Mouse (Mus musculus) ES-E14 (cell line): ENCODE data around the gene Pdzd2. TPM values are rescaled to one million over a fixed set of nuclear protein-coding genes. Genes with fewer than 3 reads are reported as not detected.

Source experiments
- DNase-seq: peaks from one replicate; pipeline ENCODE4 v3.0.0-alpha.2; 2013; ENCODE audit warnings: low read depth, low spot score
- H3K27ac ChIP-seq: 2 replicates; pipeline ENCODE4 v1.5.1; 2012; ENCODE audit warnings: low read depth, mild to moderate bottlenecking, low read length, moderate library complexity, mixed read lengths; ENCODE audit not compliant: poor library complexity, insufficient read depth, severe bottlenecking
- H3K36me3 ChIP-seq: 2 replicates; pipeline ENCODE4 v1.6.1; 2012; ENCODE audit warnings: mild to moderate bottlenecking, low read length, moderate library complexity, mixed read lengths; ENCODE audit not compliant: control insufficient read depth, poor library complexity, insufficient read depth, severe bottlenecking
- H3K4me1 ChIP-seq, 2 experiments: fragments of 150-350 bp in 1 of 2; sonication (generic) in 1 of 2; 2 replicates each; pipeline ENCODE4 v1.6.1; 2012; ENCODE audit warnings: low read length in 2 of 2, mild to moderate bottlenecking in 1 of 2, mixed read lengths in 1 of 2; ENCODE audit not compliant: control insufficient read depth in 2 of 2, insufficient read depth in 2 of 2, poor library complexity in 1 of 2
- H3K4me3 ChIP-seq, 2 experiments: fragments of 150-350 bp in 1 of 2; sonication (generic) in 1 of 2; 2 replicates each; pipeline ENCODE4 v1.5.1; 2012; ENCODE audit warnings: low read length in 2 of 2, low read depth in 1 of 2, mild to moderate bottlenecking in 1 of 2, mixed read lengths in 1 of 2; ENCODE audit not compliant: insufficient read depth in 1 of 2, poor library complexity in 1 of 2, severe bottlenecking in 1 of 2
- H3K9ac ChIP-seq: 2 replicates; pipeline ENCODE4 v1.6.1; 2012; ENCODE audit warnings: low read depth, mild to moderate bottlenecking, low read length, mixed read lengths; ENCODE audit not compliant: poor library complexity, insufficient read depth, severe bottlenecking
- H3K9me3 ChIP-seq: fragments of 150-350 bp; sonication (generic); 2 replicates; pipeline ENCODE4 v1.6.1; 2012; ENCODE audit warnings: low read depth, mild to moderate bottlenecking, low read length; ENCODE audit not compliant: control insufficient read depth, insufficient read depth
- CHD2 ChIP-seq: IDR thresholded peaks from 2 replicates; pipeline ENCODE4 v1.6.1; 2014; ENCODE audit warnings: mild to moderate bottlenecking, low read depth, low read length, inconsistent platforms
- HCFC1 ChIP-seq: IDR thresholded peaks from 2 replicates; pipeline ENCODE4 v1.6.1; 2012; ENCODE audit warnings: low read length, inconsistent platforms, borderline replicate concordance; ENCODE audit not compliant: insufficient read depth
- MAFK ChIP-seq: IDR thresholded peaks from 2 replicates; pipeline ENCODE4 v1.6.1; 2014; ENCODE audit warnings: mild to moderate bottlenecking, low read depth, low read length, inconsistent platforms; ENCODE audit not compliant: insufficient read depth
- ZC3H11A ChIP-seq: IDR thresholded peaks from 2 replicates; pipeline ENCODE4 v1.6.1; 2012; ENCODE audit warnings: low read depth, mild to moderate bottlenecking, inconsistent platforms, low read length, borderline replicate concordance
- ZNF384 ChIP-seq: IDR thresholded peaks from 2 replicates; pipeline ENCODE4 v1.6.1; 2012; ENCODE audit warnings: low read depth, low read length, inconsistent platforms
- in situ Hi-C, 2 experiments: fragments of 600-800 bp; cut with MboI; formaldehyde crosslinking; loops; one replicate each; pipeline ENCODE4 v1.15.1; 2025; ENCODE audit warnings: low sequenced_read_pairs in 2 of 2, inconsistent platforms in 1 of 2; ENCODE audit not compliant: unreplicated experiment in 2 of 2
- total RNA-seq: library from RNA; depleted of rRNA; stranded (reverse); fragments of 300-350 nt; gene quantifications from 2 replicates; pipeline ENCODE4 v1.2.3, GENCODE M21; 2012

The Pdzd2 gene
- total RNA-seq, 1 experiment: 6.3 TPM

DNA sequence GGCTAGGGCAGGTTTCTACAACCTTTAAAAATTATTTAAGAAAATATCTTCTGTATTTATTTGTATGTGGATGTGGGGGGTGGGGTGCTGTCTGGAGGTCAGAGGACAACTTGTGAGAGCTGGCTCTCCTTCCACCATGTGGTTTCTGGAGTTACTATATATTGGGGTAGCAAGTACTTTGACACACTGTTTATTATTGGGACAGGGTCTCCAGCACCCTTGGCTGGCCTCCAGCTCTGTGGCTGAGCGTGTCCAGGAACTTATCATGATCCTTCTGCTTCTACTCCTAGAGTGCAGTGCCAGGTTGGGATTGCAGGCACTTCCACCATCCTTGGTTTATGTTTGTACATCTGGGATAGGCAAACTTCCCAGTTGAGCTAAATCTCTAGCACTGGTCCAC, 408.4 kb downstream of the Pdzd2 start:
- Histone ChIP-seq H3K27ac (no peak overlapping the region), H3K9ac (no peak overlapping the region), H3K9me3 (no peaks in the 10 kb centered on the region), H3K4me3 (no peak overlapping the region), H3K4me1 (peaks cover 2 to 6% of the 10 kb centered on the region in 2 experiments; a peak in 3 of 4 replicates), H3K36me3 (no peaks in the 10 kb centered on the region)
- no peak for DNase-seq
- TF ChIP-seq ZC3H11A: no peak
- no peak for TF ChIP-seq ZNF384
- TF ChIP-seq HCFC1: no peak
- TF ChIP-seq CHD2: no peak
- TF ChIP-seq MAFK: no peak
- in situ Hi-C loops: no loop called here

DNA sequence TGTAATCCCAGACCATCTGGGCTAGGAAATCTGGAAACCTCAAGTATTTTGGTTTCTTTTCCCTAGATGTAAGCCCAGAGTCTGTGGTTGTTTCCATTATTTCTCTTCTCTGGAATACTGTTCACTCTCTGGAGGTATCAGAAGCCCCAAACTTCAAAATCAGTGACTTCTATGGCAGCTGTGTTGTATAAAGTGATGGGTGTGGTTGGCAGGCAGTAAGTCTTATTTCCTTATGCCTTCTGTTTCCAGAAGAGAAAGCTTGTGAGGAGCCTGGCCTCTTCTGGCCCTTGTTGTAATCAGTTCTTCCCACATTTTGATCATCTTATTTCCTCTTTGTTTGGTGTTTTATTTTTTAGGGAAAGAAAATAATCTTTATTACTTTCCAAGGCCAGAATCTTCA, 408.8 kb downstream of the Pdzd2 start:
- Histone ChIP-seq H3K27ac (no peak overlapping the region), H3K9me3 (no peaks in the 10 kb centered on the region), H3K36me3 (no peaks in the 10 kb centered on the region), H3K9ac (no peak overlapping the region), H3K4me1 (peaks cover 2 to 6% of the 10 kb centered on the region in 2 experiments; a peak in 3 of 4 replicates), H3K4me3 (no peak overlapping the region)
- no peak for TF ChIP-seq CHD2
- no peak for DNase-seq
- in situ Hi-C loops: no loop called here

DNA sequence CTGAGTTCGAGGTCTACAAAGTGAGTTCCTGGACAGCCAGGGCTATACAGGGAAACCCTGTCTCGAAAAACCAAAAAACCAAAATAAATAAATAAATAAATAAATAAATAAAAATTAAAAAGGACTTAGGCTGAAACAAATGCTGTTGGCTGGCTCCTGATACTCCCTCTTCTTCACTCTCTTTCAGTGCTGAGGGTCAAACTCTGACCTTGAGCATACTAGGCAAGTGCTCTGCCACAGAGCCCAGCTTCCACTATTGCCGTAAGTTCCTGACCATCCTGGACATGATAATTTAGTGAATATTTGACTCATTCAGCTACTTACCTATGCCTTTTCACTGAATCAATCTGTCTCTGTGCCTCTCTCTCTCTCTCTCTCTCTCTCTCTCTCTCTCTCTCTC, 409.3 kb downstream of the Pdzd2 start:
- H3K36me3 ChIP-seq: peaks cover 2% of the 10 kb centered on the region; the same call in 1 of the 2 replicates
- no peak for DNase-seq
- in situ Hi-C loops: no loop called here
- H3K9ac ChIP-seq: no peak overlapping the region
- H3K4me1 ChIP-seq: peaks cover 2 to 5% of the 10 kb centered on the region in 2 experiments; a peak in 3 of 4 replicates
- H3K27ac ChIP-seq: no peak overlapping the region
- H3K4me3 ChIP-seq: no peak overlapping the region
- H3K9me3 ChIP-seq: no peaks in the 10 kb centered on the region
- no peak for TF ChIP-seq MAFK
- TF ChIP-seq ZNF384: no peak
- no peak for TF ChIP-seq HCFC1
- no peak for TF ChIP-seq ZC3H11A
- no peak for TF ChIP-seq CHD2

DNA sequence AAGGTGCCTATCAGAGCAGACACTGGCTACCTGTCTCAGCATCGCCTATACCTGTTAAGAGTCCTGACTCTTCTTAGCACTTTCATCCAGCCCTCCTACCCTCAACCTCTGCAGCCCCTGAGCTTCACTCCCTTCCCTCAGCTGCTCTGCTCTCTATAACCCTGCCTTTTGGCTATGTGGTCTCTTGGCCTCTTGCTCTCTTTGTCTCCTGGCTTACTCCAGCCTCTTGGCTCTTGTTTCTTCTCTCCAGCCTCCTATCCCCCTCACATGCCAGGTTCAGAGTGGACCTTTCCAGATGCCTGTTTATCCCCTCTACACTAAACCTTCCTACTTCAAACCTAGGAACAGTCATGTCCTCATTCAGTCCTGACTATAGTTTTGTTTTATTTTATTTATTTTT, 415.4 kb downstream of the Pdzd2 start:
- no peak overlapping the region for H3K4me3 ChIP-seq
- TF ChIP-seq MAFK (no peak), CHD2 (no peak), ZNF384 (no peak), ZC3H11A (no peak), HCFC1 (no peak)
- no peak overlapping the region for H3K9ac ChIP-seq
- no peaks in the 10 kb centered on the region for H3K9me3 ChIP-seq
- no peak for DNase-seq
- in situ Hi-C loops: no loop called here
- no peaks in the 10 kb centered on the region for H3K4me1 ChIP-seq
- peaks cover 2% of the 10 kb centered on the region; the same call in 1 of the 2 replicates for H3K36me3 ChIP-seq
- no peak overlapping the region for H3K27ac ChIP-seq
